Mouse (Mus musculus) neural tube, embryonic 14.5 days (tissue): Measurements from ENCODE around the gene Cacng2. TPM values are rescaled to one million over a fixed set of nuclear protein-coding genes. Genes with fewer than 3 reads are reported as not detected.

Experiments used
- ATAC-seq: fragments of 200-750 bp; cut with Nextera tagmentation; 2 replicates; pipeline ENCODE4 v1.8.0; 2017; ENCODE audit warnings: low read depth, mild to moderate bottlenecking, moderate TSS enrichment, moderate library complexity
- H3K27ac ChIP-seq: fragments of 300-500 bp; sonication (generic); 2 replicates; pipeline ENCODE4 v1.5.1; 2014; ENCODE audit warnings: low read depth, mild to moderate bottlenecking, control low read depth, low read length, moderate library complexity, mixed read lengths
- H3K27me3 ChIP-seq: fragments of 300-500 bp; sonication (generic); 2 replicates; pipeline ENCODE4 v1.6.1; 2014; ENCODE audit warnings: low read length; ENCODE audit not compliant: control insufficient read depth, insufficient read depth
- H3K36me3 ChIP-seq: fragments of 300-500 bp; sonication (generic); 2 replicates; pipeline ENCODE4 v1.6.1; 2014; ENCODE audit warnings: low read length, mixed read lengths; ENCODE audit not compliant: control insufficient read depth, insufficient read depth
- H3K4me1 ChIP-seq: fragments of 300-500 bp; sonication (generic); 2 replicates; pipeline ENCODE4 v1.6.1; 2014; ENCODE audit warnings: low read length; ENCODE audit not compliant: control insufficient read depth, insufficient read depth
- H3K4me2 ChIP-seq: fragments of 300-500 bp; sonication (generic); 2 replicates; pipeline ENCODE4 v1.6.1; 2014; ENCODE audit warnings: mild to moderate bottlenecking, low read depth, low read length, control low read depth
- H3K4me3 ChIP-seq: fragments of 300-500 bp; sonication (generic); 2 replicates; pipeline ENCODE4 v1.5.1; 2014; ENCODE audit warnings: low read depth, low read length, control low read depth, mixed read lengths
- H3K9ac ChIP-seq: fragments of 300-500 bp; sonication (generic); replicated peaks from 2 replicates; pipeline ENCODE4 v1.6.1; 2014; ENCODE audit warnings: low read depth, mild to moderate bottlenecking, control low read depth, low read length, mixed read lengths
- H3K9me3 ChIP-seq: fragments of 300-500 bp; sonication (generic); 2 replicates; pipeline ENCODE4 v1.6.1; 2016; ENCODE audit warnings: low read length; ENCODE audit not compliant: control insufficient read depth
- WGBS: fragments of 180-500 bp; shearing (Covaris S2); extraction: QIAGEN DNeasy Blood & Tissue Kit; methylation state at CpG from one replicate; pipeline ENCODE4 v1.1.7; 2014; 5-methylcytosine and 5-hydroxymethylcytosine counted together
- polyA plus RNA-seq: library from polyadenylated mRNA; unstranded; fragments of >200 nt; fragmentation: Nextera tagmentation; extraction: Ambion mirVana; gene quantifications from 2 replicates; pipeline ENCODE4 v1.2.1, GENCODE M21; 2014

The Cacng2 gene
- 12.4 and 21.0 TPM in 2 replicates for polyA plus RNA-seq

DNA sequence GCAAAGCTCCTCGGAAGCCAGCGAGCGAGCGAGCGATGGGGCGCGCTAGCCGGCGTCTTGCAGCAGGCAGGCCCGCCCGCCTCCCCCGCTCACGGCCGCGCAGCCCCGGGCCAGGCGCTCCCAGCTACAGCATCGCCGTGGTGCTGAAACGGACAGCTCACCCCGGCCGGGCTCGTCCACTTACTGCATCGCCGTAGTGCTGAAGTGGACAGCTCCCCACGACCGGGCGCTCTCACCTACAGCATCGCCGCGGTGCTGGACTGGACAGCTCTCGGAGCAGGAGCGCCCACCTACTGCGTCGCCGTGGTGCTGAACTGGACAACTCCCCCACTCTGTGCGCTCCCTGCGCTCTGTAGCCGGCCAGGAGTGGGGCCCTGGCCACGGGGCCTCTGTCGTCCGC is at the start of gene Cacng2:
Gene Cacng2 (minus strand): TSS at position 325 of the 400 bp plus-strand sequence.
- Histone ChIP-seq H3K36me3 (no peaks in the 10 kb centered on the region), H3K4me1 (peaks cover 15% of the 10 kb centered on the region), H3K9ac (peak within 1 kb of the TSS; percentile 89), H3K27ac (peak within 1 kb of the TSS; percentile 81), H3K4me2 (peak within 1 kb of the TSS; percentile 67), H3K27me3 (no peaks in the 10 kb centered on the region), H3K4me3 (peak within 1 kb of the TSS; percentile 70), H3K9me3 (no peaks in the 10 kb centered on the region)
- peak; percentile 92 for ATAC-seq
- under 1% methylated on average over 39 of the region's 42 CpGs for WGBS

DNA sequence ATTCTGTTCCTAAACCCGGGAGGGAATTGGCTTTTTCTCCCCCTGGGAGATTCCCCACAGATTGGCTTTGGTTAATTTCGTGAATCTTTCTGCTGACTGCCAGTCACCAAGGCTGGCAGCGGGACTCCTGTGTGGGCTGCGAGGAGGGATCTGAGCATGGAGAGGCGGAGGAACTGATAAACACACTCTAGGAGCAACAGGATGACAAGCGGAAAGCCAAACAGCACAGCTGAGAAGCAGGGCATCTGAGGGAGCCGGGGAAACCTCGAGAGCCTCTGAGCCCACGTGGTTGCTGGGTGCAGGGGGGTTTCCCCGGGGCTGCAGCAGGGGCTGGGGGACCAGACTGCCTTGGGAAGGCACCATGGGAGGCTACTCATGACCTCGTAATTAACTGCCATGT is 49.7 kb upstream of the Cacng2 start:
- Histone ChIP-seq H3K9ac (no peak overlapping the region), H3K4me3 (no peak overlapping the region), H3K4me2 (no peak overlapping the region), H3K4me1 (peaks cover 10% of the 10 kb centered on the region; the same call in 1 of the 2 replicates), H3K27me3 (no peaks in the 10 kb centered on the region), H3K36me3 (no peaks in the 10 kb centered on the region), H3K9me3 (no peaks in the 10 kb centered on the region), H3K27ac (no peak overlapping the region)
- no peak for ATAC-seq
- WGBS, result 88% methylated on average over 11 of the region's 11 CpGs

DNA sequence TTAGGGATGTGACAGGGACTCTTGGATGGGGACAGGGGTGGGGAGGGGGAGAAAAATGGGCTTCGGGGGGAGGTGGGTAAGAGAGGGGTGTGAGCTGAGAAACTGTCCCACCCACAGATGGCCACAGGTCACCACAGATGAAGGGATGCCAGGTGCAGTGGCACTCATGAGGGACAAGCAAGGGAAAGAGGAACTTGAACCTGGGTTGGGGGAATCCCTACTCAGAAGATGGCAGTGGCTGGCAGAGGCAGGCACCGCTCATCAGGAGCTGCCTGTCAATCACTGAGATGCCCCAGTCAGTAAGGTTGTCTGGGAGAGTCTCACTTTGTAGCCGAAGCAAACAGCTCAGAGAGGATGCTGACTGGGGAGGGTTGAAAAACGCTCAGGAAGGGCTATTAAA is 45.5 kb upstream of the Cacng2 start:
- Histone ChIP-seq H3K4me2 (no peak overlapping the region), H3K4me1 (no peaks in the 10 kb centered on the region), H3K27me3 (no peaks in the 10 kb centered on the region), H3K9ac (no peak overlapping the region), H3K27ac (no peak overlapping the region), H3K4me3 (no peak overlapping the region), H3K9me3 (no peaks in the 10 kb centered on the region), H3K36me3 (no peaks in the 10 kb centered on the region)
- WGBS, result 91% methylated on average over 4 of the region's 4 CpGs
- ATAC-seq, result no peak

DNA sequence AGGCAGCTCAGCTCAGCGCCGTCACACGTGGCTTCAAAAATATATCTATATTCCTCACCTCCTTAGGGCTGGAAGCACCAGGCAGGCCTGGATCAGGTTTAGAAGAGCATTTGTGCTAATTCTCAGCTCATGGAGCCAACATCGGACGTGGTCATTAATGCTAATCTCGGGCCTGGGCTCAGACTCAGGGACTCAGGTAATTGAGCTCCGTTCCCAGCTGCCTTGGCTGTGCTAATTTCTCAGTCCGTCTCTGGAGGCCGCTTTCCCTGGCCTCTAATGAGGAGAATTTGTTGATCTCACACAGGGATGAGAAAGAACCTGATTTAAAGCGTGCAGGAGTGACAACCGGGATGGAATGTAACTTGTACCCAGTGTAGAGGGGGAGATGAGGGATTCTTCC is 44.6 kb upstream of the Cacng2 start:
- no peaks in the 10 kb centered on the region for H3K4me1 ChIP-seq
- no peak overlapping the region for H3K4me3 ChIP-seq
- 63% methylated on average over 11 of the region's 11 CpGs for WGBS
- no peak overlapping the region for H3K4me2 ChIP-seq
- no peaks in the 10 kb centered on the region for H3K9me3 ChIP-seq
- H3K9ac ChIP-seq, result no peak overlapping the region
- H3K36me3 ChIP-seq, result no peaks in the 10 kb centered on the region
- H3K27ac ChIP-seq, result no peak overlapping the region
- no peaks in the 10 kb centered on the region for H3K27me3 ChIP-seq
- ATAC-seq, result no peak

DNA sequence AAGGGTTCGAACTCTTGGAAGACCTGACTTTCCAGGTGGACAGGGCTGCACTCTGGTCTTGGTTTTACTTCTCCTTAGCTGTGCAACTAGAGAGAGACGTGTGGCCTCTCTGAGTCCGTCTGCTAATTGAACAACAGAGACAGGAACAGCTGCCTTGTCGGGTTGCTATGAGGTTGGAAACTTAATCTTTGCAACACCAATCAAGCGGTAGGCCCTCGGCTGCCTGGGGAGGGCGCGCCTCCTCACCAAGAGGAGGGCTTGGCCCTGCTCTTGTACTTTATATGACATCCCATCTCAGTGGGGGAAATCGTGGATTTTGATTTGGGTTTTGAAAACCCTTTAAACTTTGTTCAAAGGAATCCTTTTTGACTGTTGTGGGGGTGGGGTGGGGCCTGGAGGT is 42.1 kb upstream of the Cacng2 start:
- WGBS, result 66% methylated on average over 9 of the region's 9 CpGs
- no peaks in the 10 kb centered on the region for H3K9me3 ChIP-seq
- H3K4me2 ChIP-seq, result no peak overlapping the region
- ATAC-seq, result no peak
- H3K9ac ChIP-seq, result no peak overlapping the region
- no peaks in the 10 kb centered on the region for H3K4me1 ChIP-seq
- no peaks in the 10 kb centered on the region for H3K36me3 ChIP-seq
- H3K27me3 ChIP-seq, result no peaks in the 10 kb centered on the region
- H3K4me3 ChIP-seq, result no peak overlapping the region
- no peak overlapping the region for H3K27ac ChIP-seq

DNA sequence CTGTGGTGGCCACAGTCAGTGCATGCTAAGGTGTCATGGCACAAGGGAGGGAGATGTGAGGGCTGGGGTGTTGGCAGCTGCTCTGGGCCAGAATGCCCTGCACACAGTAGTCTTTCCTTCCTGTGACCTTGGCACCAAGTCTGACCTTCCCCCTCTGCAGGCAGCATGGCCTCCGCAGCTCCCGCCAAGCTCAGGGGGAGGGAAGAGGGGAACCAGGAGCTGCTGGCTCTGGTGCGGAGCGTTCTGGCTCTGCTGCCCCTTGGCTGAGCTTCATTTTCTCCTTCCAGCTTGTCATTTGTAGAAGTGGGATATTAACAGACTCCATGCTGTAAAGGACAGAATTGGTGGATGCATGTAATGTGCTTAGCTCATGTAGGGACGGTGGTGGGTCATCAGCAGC is 38.5 kb upstream of the Cacng2 start:
- Histone ChIP-seq H3K9ac (no peak overlapping the region), H3K27me3 (no peaks in the 10 kb centered on the region), H3K4me3 (no peak overlapping the region), H3K9me3 (no peaks in the 10 kb centered on the region), H3K4me1 (no peaks in the 10 kb centered on the region), H3K27ac (no peak overlapping the region), H3K36me3 (no peaks in the 10 kb centered on the region), H3K4me2 (no peak overlapping the region)
- 83% methylated on average over 4 of the region's 5 CpGs for whole genome bisulfite sequencing
- no peak for ATAC-seq

DNA sequence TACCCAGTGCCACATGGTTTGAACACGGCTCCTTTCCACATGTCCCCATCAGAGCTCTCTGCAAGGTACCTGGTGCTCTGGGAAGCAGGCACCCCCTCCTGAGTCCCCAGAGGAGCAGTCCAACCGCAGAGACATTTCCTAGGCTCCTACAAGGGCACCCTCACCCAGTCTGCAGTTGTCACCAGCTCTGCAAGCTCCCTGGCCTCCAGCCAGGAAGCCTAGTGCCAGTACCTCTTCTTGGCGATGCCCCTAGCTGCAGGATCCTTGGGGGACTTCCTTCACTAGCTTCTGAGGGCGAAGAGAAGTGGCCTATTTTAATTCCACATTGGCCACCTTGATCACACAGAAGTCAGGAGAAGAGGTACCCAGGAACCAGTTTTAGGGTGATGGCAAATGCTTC is 38.0 kb upstream of the Cacng2 start:
- Histone ChIP-seq H3K27ac (no peak overlapping the region), H3K36me3 (no peaks in the 10 kb centered on the region), H3K4me3 (no peak overlapping the region), H3K27me3 (no peaks in the 10 kb centered on the region), H3K9ac (no peak overlapping the region), H3K4me2 (no peak overlapping the region), H3K9me3 (no peaks in the 10 kb centered on the region), H3K4me1 (no peaks in the 10 kb centered on the region)
- 74% methylated on average over 4 of the region's 4 CpGs for WGBS
- no peak for ATAC-seq

DNA sequence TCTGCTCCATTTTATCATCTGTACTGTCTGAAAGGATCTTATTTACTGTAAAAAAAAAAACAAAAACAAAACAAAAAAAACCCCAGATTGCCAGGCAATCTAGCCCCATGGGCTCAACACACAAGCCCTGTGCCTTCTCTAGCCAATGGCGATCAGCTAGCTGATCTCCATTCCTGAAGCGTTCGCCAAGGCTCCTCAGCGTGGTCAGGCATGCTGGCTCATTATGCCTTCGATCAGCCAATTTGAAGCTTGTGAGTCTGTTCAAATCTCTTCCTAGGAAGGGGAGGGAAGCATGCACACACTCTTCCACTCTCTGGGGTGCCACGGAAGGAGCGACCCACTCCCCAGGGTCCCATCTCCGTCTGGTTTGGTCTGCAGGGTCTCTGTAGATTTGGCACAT is 37.5 kb upstream of the Cacng2 start:
- H3K9ac ChIP-seq, result no peak overlapping the region

DNA sequence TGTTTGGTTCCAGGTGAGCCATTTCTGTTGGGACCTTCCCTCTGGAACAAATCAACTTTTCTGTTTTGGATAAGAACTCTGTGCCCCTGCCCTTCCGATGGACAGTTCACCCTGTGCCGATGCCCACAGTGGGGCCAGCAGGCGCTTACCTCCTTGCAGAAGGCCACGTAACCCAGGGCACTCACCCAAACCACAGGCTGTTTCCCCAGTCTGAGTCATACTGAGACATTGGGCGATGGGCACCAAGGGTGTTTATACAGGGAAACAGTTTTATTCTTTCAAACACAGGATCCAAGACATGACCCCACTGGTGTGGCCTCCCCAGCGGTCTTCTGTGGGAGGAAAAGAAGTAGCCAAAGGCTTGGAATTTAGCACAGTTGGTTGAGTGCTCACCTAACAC is 35.6 kb upstream of the Cacng2 start:
- no peak for ATAC-seq
- H3K4me3 ChIP-seq, result no peak overlapping the region
- H3K9me3 ChIP-seq, result no peaks in the 10 kb centered on the region
- no peak overlapping the region for H3K27ac ChIP-seq
- 94% methylated on average over 6 of the region's 6 CpGs for WGBS
- no peak overlapping the region for H3K9ac ChIP-seq
- no peaks in the 10 kb centered on the region for H3K27me3 ChIP-seq
- no peaks in the 10 kb centered on the region for H3K4me1 ChIP-seq
- no peak overlapping the region for H3K4me2 ChIP-seq
- no peaks in the 10 kb centered on the region for H3K36me3 ChIP-seq

More for the DNA sequence above, 37.5 kb upstream of the Cacng2 start:
- no peaks in the 10 kb centered on the region for H3K4me1 ChIP-seq
- H3K36me3 ChIP-seq, result no peaks in the 10 kb centered on the region
- no peak overlapping the region for H3K4me3 ChIP-seq
- no peak overlapping the region for H3K27ac ChIP-seq
- WGBS, result 74% methylated on average over 8 of the region's 8 CpGs
- H3K9me3 ChIP-seq, result no peaks in the 10 kb centered on the region
- no peak for ATAC-seq
- H3K27me3 ChIP-seq, result no peaks in the 10 kb centered on the region
- no peak overlapping the region for H3K4me2 ChIP-seq
